Mouse (Mus musculus): ENCODE results near the gene Gpn3. TPM values are rescaled to one million over a fixed set of nuclear protein-coding genes. Genes with fewer than 3 reads are reported as not detected.
A peak's percentile ranks its signal among the peaks of the same experiment; 100 is the strongest.

The Gpn3 gene
- polyA plus RNA-seq, 1 experiment from 2014 or later: 68.6 TPM

DNA sequence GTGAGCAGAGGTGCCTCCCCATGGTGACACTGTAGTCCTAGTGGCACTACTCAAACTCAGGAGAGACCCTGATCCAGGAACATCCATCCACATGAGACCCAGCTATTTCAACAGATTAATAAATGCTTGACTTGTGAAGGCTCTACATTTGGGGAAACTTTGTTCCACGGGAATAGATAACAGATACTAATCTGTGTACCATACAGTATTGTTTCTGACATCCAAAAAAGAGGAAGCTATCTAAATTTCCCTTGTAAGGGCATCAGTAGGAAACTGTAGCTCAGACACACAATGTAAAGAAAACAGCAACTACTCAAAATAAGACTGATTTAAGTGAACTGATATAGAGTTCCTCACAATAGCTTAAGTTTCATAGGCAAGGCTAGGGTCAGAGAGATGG, 28.8 kb upstream of the Gpn3 start:
- Histone ChIP-seq H3K9ac (ENCODE audit: low read length) (no peak overlapping the region), H3K27ac (ENCODE audit: low read length) (no peak overlapping the region), H3K4me1 (ENCODE audit: control insufficient read depth, insufficient read depth, low read length) (peaks cover 4% of the 10 kb centered on the region), H3K27me3 (ENCODE audit: control insufficient read depth, insufficient read depth, low read length) (no peaks in the 10 kb centered on the region), H3K36me3 (ENCODE audit: control insufficient read depth, insufficient read depth) (0 out of 2 replicates have a peak, but pooled peaks cover 6% of the 10 kb centered on the region), H3K4me3 (ENCODE audit: low read length) (no peak overlapping the region), H3K4me2 (ENCODE audit: low read depth, low read length) (no peak overlapping the region), H3K9me3 (replicated peaks; ENCODE audit: control insufficient read depth, low read length) (peaks cover 6% of the 10 kb centered on the region)
- ATAC-seq (replicated peaks; ENCODE audit: extremely low read depth, insufficient read depth, low FRiP score): no peak
- 57% methylated on average over 1 of the region's 1 CpGs for whole genome bisulfite sequencing

DNA sequence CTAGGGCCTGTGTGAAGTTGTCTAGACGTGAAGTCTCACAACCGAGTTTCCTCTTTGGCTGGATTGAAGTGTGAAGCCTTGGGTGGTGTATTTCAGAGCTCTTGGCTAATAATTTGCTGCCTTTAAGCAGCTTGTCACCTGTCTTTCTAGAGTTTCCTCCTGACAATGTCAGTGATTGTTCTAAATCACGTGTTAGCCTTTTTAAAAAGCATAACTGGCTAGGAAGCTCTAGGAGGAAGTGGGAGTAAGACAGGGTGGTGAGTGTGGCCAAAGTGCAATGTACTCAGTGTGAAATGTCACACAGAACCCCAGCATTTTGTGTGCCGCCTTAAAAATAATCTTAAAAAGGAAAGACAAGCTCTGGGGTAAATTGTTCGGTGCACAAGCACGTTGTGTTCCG, 27.9 kb upstream of the Gpn3 start:
- Histone ChIP-seq H3K9ac (ENCODE audit: low read length) (no peak overlapping the region), H3K4me2 (ENCODE audit: low read depth, low read length) (no peak overlapping the region), H3K36me3 (ENCODE audit: control insufficient read depth, insufficient read depth) (0 out of 2 replicates have a peak, but pooled peaks cover 6% of the 10 kb centered on the region), H3K27me3 (ENCODE audit: control insufficient read depth, insufficient read depth, low read length) (no peaks in the 10 kb centered on the region), H3K4me1 (ENCODE audit: control insufficient read depth, insufficient read depth, low read length) (peaks cover 4% of the 10 kb centered on the region), H3K4me3 (ENCODE audit: low read length) (no peak overlapping the region), H3K9me3 (replicated peaks; ENCODE audit: control insufficient read depth, low read length) (peaks cover 6% of the 10 kb centered on the region), H3K27ac (ENCODE audit: low read length) (no peak overlapping the region)
- 46% methylated on average over 7 of the region's 7 CpGs for WGBS
- ATAC-seq (replicated peaks; ENCODE audit: extremely low read depth, insufficient read depth, low FRiP score): no peak

DNA sequence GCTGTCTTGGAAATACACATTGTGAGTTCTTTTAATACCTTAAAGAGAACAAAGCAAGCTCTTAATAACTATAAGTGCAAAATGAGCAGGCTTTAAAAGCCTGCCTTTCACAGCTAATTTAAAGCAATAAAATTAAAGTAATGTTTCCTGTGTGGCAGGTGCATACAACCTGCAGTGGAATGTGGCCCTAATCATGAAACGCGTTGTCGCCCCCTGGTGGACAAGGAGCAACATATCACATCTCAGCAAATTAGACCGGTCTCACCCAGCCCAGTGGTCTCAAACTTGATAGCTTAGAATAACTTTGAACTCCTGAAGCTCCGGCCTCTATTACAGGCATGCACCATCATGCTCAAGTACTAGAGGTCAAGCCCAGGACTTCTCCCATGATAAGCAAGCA, 27.4 kb upstream of the Gpn3 start:
- 6% methylated on average over 5 of the region's 5 CpGs for WGBS
- Histone ChIP-seq H3K27me3 (ENCODE audit: control insufficient read depth, insufficient read depth, low read length) (no peaks in the 10 kb centered on the region), H3K4me2 (ENCODE audit: low read depth, low read length) (no peak overlapping the region), H3K27ac (ENCODE audit: low read length) (no peak overlapping the region), H3K9me3 (replicated peaks; ENCODE audit: control insufficient read depth, low read length) (peaks cover 6% of the 10 kb centered on the region), H3K4me3 (ENCODE audit: low read length) (no peak overlapping the region), H3K9ac (ENCODE audit: low read length) (no peak overlapping the region), H3K4me1 (ENCODE audit: control insufficient read depth, insufficient read depth, low read length) (peaks cover 4% of the 10 kb centered on the region), H3K36me3 (ENCODE audit: control insufficient read depth, insufficient read depth) (0 out of 2 replicates have a peak, but pooled peaks cover 6% of the 10 kb centered on the region)
- 0 out of 2 replicates have a peak, but pooled peaks have one; percentile 10 for ATAC-seq (replicated peaks; ENCODE audit: extremely low read depth, insufficient read depth, low FRiP score)

DNA sequence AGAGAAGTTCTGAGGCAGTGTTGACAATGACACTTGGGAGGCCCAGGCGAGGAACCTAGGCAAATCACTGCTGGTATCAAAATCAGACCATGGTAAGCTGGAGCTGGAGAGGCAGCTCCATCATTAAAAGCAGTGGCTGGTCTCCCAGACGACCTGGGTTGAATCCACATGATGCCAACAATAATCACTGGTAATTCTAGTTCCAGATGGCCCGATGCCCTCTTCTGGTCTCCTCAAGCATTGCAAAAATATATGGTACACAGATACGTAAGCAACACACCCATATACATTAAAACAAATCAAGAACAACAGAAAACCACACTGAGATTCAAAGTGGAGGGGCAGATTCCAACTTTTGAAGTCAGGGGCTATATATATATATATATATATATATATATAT, 25.9 kb upstream of the Gpn3 start:
- 82% methylated on average over 4 of the region's 4 CpGs for whole genome bisulfite sequencing
- Histone ChIP-seq H3K36me3 (ENCODE audit: control insufficient read depth, insufficient read depth) (0 out of 2 replicates have a peak, but pooled peaks cover 6% of the 10 kb centered on the region), H3K27ac (ENCODE audit: low read length) (no peak overlapping the region), H3K4me3 (ENCODE audit: low read length) (no peak overlapping the region), H3K9me3 (replicated peaks; ENCODE audit: control insufficient read depth, low read length) (peaks cover 6% of the 10 kb centered on the region), H3K27me3 (ENCODE audit: control insufficient read depth, insufficient read depth, low read length) (no peaks in the 10 kb centered on the region), H3K4me2 (ENCODE audit: low read depth, low read length) (no peak overlapping the region), H3K9ac (ENCODE audit: low read length) (no peak overlapping the region), H3K4me1 (ENCODE audit: control insufficient read depth, insufficient read depth, low read length) (peaks cover 4% of the 10 kb centered on the region)
- ATAC-seq (replicated peaks; ENCODE audit: extremely low read depth, insufficient read depth, low FRiP score): no peak

DNA sequence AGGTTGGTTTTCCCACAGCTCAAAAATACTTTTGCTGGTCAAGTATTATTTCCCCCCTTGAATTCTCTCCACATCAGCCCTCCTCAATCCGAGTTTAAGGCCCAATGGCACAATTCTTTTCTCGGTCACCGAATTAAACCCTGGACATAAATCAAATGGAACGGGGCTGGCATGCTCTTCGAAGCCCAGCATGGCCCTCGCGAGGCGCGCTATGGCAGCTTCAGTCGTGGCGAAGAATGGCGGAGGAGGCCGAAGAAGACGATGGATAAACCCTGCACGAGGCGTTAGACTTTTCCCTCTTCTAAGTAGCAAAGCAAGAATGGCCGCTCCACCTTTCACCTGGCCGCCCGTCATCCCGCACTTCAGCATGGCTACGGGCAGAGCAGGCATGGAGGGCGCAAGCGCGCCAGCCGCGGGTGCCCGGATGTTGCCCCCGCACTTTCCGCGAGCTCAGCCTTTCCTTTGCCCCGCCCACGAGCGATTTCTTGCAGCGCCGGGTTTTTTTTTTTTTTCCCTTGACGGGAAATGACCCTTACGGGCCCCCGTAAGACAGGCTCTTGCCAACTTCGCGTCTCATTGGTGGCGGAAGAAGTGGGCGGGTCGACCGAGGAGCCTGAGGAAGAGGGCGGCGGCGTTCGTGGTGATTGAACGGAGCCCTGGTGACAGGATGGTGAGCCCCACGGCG, 17.7 kb upstream of the Gpn3 start, which contains the start of the genes Rad9b and Vps29:
Gene Rad9b, minus strand, starts transcription at position 427 of the 685 bp plus-strand sequence.
Gene Vps29, plus strand, starts transcription at position 563 of the 685 bp plus-strand sequence.
- Histone ChIP-seq H3K9me3 (replicated peaks; ENCODE audit: control insufficient read depth, low read length) (no peaks in the 10 kb centered on the region), H3K4me3 (ENCODE audit: low read length) (peak within 1 kb of the TSS; percentile 83), H3K4me2 (ENCODE audit: low read depth, low read length) (peak within 1 kb of the TSS; percentile 92), H3K9ac (ENCODE audit: low read length) (peak within 1 kb of the TSS; percentile 87), H3K4me1 (ENCODE audit: control insufficient read depth, insufficient read depth, low read length) (0 out of 2 replicates have a peak, but pooled peaks cover 2% of the 10 kb centered on the region), H3K36me3 (ENCODE audit: control insufficient read depth, insufficient read depth) (no peaks in the 10 kb centered on the region), H3K27me3 (ENCODE audit: control insufficient read depth, insufficient read depth, low read length) (no peaks in the 10 kb centered on the region), H3K27ac (ENCODE audit: low read length) (peak within 1 kb of the TSS; percentile 83)
- 2% methylated on average over 51 of the region's 51 CpGs for WGBS
- ATAC-seq (replicated peaks; ENCODE audit: extremely low read depth, insufficient read depth, low FRiP score): peak; percentile 92

DNA sequence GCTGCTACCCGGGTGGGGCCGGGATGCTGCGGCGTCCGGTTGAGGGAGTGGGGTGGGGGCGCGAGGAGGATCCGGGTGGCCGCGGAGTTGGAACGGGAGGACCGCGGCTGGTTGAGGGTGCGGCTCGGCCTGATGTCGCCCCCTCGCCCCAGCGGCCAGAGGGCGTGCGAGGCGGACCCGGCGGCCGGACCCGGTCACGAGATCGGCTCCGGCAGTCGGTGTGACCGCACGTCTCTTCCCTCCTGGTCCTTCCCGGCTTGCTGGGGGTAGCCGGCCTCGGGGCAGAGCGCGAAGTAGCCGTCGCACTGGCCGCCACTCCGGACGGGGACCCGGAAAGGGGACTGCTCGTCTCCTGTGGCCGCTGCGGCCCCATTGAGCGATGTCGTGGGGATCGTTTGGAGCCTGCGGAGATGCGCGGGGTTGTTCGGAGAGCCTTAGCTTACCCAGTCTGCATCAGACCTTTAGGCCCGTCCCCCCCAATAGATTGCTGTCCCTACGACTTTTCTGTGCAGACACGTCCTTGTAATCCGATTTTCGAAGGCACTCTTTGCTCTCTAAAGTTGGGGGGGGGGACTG, 17.1 kb upstream of the Gpn3 start:
- peak overlapping the region; percentile 83 for H3K4me3 ChIP-seq (ENCODE audit: low read length)
- no peaks in the 10 kb centered on the region for H3K36me3 ChIP-seq (ENCODE audit: control insufficient read depth, insufficient read depth)
- H3K4me1 ChIP-seq (ENCODE audit: control insufficient read depth, insufficient read depth, low read length): 0 out of 2 replicates have a peak, but pooled peaks cover 2% of the 10 kb centered on the region
- peak overlapping the region; percentile 83 for H3K27ac ChIP-seq (ENCODE audit: low read length)
- peak overlapping the region; percentile 87 for H3K9ac ChIP-seq (ENCODE audit: low read length)
- peak overlapping the region; percentile 73 for H3K4me2 ChIP-seq (ENCODE audit: low read depth, low read length)
- peak; percentile 75 for ATAC-seq (replicated peaks; ENCODE audit: extremely low read depth, insufficient read depth, low FRiP score)
- H3K27me3 ChIP-seq (ENCODE audit: control insufficient read depth, insufficient read depth, low read length): no peaks in the 10 kb centered on the region
- no peaks in the 10 kb centered on the region for H3K9me3 ChIP-seq (replicated peaks; ENCODE audit: control insufficient read depth, low read length)
- under 1% methylated on average over 57 of the region's 57 CpGs for WGBS

DNA sequence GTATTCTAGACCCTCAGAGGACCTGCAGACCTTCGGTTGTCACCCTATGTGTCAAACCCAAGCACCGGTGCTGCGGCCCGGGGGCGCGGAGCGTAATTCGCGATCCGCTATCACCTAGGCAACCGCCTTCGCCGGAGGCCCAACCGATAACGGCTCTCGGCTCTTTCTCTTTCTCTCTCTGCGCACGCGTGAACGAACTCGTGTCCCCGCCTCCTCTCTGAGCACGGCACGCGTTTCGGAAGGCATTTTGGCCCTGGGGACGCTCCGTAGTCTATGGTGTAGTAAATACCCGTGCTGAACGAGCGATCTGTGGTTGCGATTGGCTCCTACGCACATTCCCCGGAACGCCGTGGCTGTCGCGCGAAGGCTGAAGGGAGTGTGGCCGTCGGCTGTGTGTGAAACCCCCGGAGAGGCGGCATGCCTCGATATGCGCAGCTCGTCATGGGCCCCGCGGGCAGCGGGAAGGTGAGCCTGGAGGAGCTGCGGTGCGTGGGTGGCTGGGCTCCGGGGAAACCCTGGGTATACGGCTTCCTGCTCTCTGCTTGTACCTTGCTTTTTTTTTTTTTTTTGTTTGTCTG, 605 bp downstream of the Gpn3 start, which contains the start of gene Fam216a:
Gene Fam216a, minus strand, starts transcription at position 173 of the 578 bp plus-strand sequence.
- peak within 1 kb of the TSS; percentile 97 for H3K27ac ChIP-seq (ENCODE audit: low read length)
- peak within 1 kb of the TSS; percentile 91 for H3K4me3 ChIP-seq (ENCODE audit: low read length)
- H3K4me2 ChIP-seq (ENCODE audit: low read depth, low read length): peak within 1 kb of the TSS; percentile 74
- peak within 1 kb of the TSS; percentile 86 for H3K9ac ChIP-seq (ENCODE audit: low read length)
- H3K9me3 ChIP-seq (replicated peaks; ENCODE audit: control insufficient read depth, low read length): no peaks in the 10 kb centered on the region
- no peaks in the 10 kb centered on the region for H3K27me3 ChIP-seq (ENCODE audit: control insufficient read depth, insufficient read depth, low read length)
- peaks cover 11% of the 10 kb centered on the region for H3K4me1 ChIP-seq (ENCODE audit: control insufficient read depth, insufficient read depth, low read length)
- peaks cover 13% of the 10 kb centered on the region for H3K36me3 ChIP-seq (ENCODE audit: control insufficient read depth, insufficient read depth)
- peak; percentile 96 for ATAC-seq (replicated peaks; ENCODE audit: extremely low read depth, insufficient read depth, low FRiP score)
- WGBS: under 1% methylated on average over 53 of the region's 53 CpGs

DNA sequence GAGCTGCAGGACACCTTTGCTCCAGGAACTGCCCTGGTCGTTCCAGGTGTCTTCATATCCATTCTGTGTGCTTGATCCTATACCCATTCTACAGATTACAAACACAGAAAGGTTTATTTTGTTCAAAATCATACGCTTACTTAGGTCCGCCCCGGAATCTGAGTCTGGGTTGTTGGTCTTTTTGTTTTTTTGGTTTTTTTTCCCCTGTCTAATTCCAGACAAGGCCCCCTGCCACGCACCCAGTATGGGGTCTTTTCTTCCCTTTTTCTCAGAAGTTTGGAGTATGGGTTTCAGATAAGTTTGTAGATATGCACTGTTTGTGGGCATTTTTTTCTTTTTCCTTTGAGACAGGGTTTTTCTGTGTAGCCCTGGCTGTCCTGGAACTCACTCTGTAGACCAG, 1.2 kb downstream of the Gpn3 start:
- WGBS: 6% methylated on average over 5 of the region's 5 CpGs
- Histone ChIP-seq H3K4me1 (ENCODE audit: control insufficient read depth, insufficient read depth, low read length) (peaks cover 11% of the 10 kb centered on the region), H3K4me2 (ENCODE audit: low read depth, low read length) (peak overlapping the region; percentile 74), H3K9me3 (replicated peaks; ENCODE audit: control insufficient read depth, low read length) (no peaks in the 10 kb centered on the region), H3K4me3 (ENCODE audit: low read length) (peak overlapping the region; percentile 91), H3K36me3 (ENCODE audit: control insufficient read depth, insufficient read depth) (peaks cover 7% of the 10 kb centered on the region), H3K9ac (ENCODE audit: low read length) (peak overlapping the region; percentile 79), H3K27me3 (ENCODE audit: control insufficient read depth, insufficient read depth, low read length) (no peaks in the 10 kb centered on the region), H3K27ac (ENCODE audit: low read length) (peak overlapping the region; percentile 87)
- no peak for ATAC-seq (replicated peaks; ENCODE audit: extremely low read depth, insufficient read depth, low FRiP score)
